Mouse (Mus musculus): ENCODE data around the gene Gm42742. TPM values are rescaled to one million over a fixed set of nuclear protein-coding genes. Genes with fewer than 3 reads are reported as not detected.

Gene Gm42742
- 7.4 to 42.0 TPM (median 30.9 TPM) in 4 replicates for total RNA-seq (2023)

DNA sequence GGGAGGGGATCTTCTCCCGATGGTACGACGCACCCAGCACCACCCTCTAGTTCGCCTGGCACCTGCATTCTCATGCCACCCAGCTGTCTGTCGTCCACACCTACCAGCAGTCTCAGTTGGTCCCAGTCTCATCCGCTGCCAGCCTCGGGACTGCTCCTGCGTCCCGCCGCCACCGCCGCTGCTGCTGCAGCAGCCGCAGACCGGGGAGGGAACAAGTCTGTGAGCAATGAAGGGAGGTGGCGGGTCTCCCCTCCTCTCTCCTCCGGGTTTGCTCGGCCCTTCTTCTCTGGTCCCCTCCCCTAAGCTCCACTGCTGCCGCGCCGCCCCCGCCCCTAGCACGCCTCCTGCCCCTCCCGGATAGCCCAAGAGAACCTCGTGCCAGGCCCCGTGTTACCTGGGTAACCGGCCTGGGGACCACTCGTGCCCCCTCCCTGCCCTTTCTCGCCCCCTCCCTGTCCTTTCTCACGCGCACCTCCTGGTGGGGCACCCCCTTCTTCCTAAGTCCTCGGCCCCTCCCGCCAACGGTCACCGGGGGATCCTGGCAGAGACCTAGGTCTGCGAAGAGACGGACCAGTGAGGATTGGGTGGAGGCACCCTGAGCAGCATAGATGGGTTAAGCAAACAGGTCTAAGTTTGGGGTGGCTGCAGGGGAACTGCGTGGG, at the start of gene Gm42742, which contains the start of gene Prrt2:
Gm42742 (minus strand) TSS at position 197 of the 662 bp plus-strand sequence.
Prrt2 (minus strand) TSS at position 311 of the 662 bp plus-strand sequence.

DNA sequence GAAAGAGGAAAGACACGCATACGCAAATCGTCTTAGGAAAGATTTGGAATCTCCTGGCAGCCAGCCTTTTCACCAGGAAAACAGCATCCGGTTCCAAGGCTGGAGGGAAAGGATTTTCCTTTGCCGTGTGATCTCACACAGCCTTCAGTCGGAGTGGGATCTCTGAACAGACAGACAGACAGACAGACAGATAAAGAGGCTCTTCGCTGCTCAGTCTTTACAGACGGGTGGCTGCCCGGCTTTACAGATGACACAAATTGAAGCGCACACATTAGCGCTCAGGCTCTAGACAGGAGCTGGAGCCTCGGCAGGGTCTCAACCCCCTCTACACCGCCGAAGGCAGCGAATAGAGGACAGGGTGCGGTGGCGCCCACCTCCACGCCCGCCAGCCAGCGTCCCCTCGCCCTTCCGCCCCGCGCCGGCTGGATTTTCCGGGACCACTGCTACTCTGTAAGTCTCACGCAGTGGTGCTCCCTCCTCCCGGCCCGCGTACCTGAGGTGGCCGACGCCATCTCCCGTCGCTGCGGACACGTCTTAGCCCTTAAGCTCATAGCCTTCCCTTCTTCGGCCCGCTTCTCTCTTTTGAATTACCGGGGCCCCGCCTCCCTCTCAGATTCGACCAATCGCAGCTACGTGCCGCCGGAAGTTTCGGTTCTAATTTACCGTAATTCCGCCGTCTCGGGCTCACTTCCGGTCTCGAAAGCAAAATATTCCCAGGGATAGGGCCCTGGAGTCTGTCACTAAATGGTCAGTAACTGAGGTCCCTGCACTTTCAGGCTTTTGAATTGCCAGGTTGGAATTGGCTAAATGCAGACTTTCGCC, 21.2 kb upstream of the Gm42742 start, which contains the start of gene Kif22:
Kif22 (minus strand) TSS at position 621 of the 822 bp plus-strand sequence.

DNA sequence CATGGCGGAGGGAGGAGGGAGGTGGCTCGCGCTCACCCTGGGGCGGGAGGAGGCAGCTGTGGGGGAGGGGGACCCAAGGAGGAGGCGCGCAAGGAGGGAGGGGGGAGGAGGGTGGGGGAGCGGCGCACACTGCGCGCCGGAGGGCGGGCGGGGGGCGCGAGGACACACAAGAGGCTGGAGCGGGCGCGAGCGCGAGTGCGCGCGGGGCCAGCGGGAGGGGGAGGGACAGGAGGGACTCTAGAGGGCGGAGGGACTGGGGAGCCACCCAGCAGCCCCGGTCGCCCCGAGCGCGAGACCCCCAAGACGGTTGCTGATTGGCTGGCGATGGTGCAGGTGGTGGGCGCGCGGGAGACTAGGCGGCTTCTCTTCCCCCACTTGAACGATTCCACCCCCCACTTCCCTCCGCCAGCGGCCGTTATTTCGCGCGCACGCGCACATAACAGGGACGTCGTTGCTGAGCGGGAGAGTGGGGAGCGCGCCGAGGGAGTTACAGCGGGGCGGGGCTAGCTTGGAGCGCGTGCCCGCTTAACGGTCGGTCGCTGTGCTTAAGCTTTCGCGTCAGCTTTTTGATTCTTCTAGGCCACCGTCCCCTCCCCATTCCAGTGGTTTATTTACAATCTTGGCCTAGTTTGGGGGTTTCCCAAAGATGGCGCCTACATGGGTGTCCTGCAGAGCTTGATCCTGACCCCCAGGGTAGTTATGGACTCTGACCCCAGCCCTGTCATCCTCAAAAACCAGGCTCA, 6.3 kb upstream of the Gm42742 start, which contains the start of gene Maz:
Maz (minus strand) TSS at position 54 of the 743 bp plus-strand sequence.

DNA sequence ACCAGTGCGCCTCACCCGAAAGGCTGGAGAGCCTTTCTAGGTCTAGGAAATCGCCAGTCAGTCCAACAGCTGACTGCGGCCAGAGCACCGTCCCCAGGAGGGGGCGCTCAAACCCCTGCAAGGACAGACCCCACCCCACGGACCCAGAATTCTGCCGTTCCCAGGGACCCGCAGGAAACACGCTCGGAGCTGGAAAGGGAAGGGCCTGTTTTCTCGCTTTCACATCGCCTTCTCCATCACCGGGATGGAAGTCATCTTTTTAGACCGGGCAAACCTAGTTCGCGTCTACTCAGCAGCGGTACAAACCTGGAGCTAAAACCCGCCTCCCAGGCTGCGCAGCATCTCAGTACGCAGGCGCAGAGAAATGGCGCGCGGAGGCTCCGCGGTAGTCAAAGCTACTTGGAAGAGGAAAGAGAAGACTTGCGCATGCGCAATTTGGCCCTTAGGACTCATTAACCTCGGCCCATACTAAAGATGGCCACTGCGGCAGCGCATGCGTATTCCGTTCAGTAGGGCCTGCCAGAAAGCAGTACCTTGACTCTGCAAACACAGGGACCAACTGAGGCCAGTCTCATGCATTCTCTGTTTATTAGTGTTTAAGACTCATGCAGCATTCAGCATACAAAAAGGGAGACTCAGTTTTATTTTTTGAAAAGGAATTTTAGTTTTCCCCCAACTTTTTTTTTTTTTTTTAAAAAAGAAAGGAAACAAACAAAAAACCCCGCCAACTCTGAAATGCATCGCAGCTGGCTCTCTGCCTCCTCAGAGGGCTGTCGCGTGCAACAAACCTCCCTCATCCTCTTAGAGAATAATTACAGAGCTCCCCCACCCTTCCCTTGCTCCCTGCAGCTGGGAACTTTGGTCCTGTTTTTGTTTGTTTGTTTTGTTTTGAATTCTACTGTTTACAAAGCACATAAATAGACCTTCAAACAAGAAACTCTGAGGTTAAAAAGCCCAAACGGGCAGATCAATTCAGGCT, 3.6 kb downstream of the Gm42742 start, which contains the start of gene Pagr1a:
Pagr1a (minus strand) TSS at position 382 of the 979 bp plus-strand sequence.

DNA sequence TGATC, 4.6 kb downstream of the Gm42742 start, which contains the start of gene Pagr1b:
Pagr1b (minus strand) TSS at position 4 of the 5 bp plus-strand sequence.

DNA sequence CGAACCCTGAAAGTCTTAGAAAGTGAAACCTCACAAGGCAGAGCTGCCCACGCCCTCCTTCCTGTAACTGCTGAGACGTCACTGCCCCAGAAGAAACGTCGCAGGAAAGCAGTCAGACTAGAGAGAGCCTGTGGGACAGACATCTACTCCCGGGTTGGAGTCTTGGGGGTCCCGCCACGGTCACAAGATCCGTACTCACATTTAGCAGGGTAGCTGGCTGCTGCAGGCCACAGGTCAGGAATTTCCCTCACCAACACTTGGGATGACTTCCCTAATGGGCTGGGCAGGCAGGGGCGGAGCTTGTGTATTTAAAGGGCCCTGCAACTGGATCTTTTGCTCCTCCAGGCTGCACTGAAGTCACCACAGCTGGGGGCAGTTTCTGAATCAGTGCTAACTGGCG, 6.6 kb downstream of the Gm42742 start, which contains the start of gene Mvp:
Mvp (minus strand) TSS at position 302 of the 400 bp plus-strand sequence.

DNA sequence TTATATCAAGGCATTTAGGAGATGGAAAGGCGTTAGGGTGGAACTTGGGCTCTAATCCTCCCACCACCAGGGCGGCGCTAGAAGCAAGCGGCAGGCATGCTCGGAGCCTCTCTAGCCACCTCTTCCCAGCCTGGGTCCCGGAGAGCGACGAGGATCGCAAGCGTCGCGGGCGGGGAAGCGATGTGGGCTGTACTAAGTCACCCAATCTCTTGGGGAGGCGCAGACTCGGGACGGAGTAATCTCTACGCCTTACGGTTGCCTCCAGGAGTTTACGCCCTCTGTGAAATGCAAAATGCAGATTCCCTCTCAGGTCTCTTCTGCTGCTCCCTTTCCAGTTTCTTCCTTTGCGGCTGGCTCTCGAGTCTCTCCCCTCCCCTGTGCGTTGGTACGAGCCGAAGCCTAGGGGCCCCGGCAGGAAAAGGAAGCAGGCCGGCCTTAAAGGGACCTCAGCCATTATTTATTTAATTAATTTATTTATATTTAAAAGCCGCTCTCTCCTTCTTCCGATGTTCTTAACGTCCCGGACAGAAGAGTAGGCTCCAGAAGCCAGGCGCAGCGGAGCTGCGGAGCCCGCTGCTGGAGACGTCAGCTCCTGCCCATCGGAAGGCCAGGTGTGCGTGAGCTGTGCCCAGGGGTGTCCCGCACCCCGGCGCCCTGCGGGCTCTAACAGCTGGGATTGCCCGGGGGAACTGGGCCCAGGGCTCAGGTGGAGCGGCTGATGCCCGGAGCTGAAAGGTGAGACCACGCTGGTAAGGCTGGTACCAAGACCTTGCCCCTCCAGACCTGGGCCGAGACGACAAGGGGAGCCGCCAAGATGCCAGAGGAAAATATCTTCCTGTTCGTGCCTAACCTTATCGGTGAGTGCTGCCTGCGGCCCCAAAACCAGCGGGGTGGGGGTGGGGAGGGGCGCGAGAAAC, 44.7 kb downstream of the Gm42742 start, which contains the start of gene Cdiptos:
Cdiptos (minus strand) TSS at position 149 of the 917 bp plus-strand sequence.

DNA sequence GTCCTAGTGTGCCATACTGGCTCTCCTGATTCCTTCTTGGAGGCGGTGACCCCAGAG, 45.2 kb downstream of the Gm42742 start, which contains the start of gene Cdipt:
Cdipt (plus strand) TSS at position 22 of the 57 bp plus-strand sequence.

Other genes with a start within 250 kb of the Gm42742 start
- gene Ypel3, start 244.1 kb downstream of the Gm42742 start, total RNA-seq (2023) = 220 to 232 TPM (median 230 TPM) in 4 replicates
- gene Tbx6, start 239.6 kb downstream of the Gm42742 start, total RNA-seq (2023) = 7.8 to 8.8 TPM (median 8.4 TPM) in 4 replicates
- gene Ppp4c, start 228.6 kb downstream of the Gm42742 start, total RNA-seq (2023) = 252 to 268 TPM (median 266 TPM) in 4 replicates
- 0.33 TPM in 1 of 4 replicates, not detected in the others for gene Fam57b, start 223.4 kb downstream of the Gm42742 start, total RNA-seq (2023)
- gene 4930451I11Rik, start 189.5 kb downstream of the Gm42742 start, total RNA-seq (2023) = not detected in 4 replicates
- gene Doc2a, start 173.7 kb downstream of the Gm42742 start, total RNA-seq (2023) = not detected in 4 replicates
- 20.9 to 32.3 TPM (median 26.0 TPM) in 4 replicates for gene Hirip3, start 159.1 kb downstream of the Gm42742 start, total RNA-seq (2023)
- gene Ino80e, start 158.7 kb downstream of the Gm42742 start, total RNA-seq (2023) = 78.5 to 88.5 TPM (median 82.9 TPM) in 4 replicates
- gene Taok2, start 136.4 kb downstream of the Gm42742 start, total RNA-seq (2023) = 79.8 to 90.3 TPM (median 84.2 TPM) in 4 replicates
- gene Tmem219, start 98.2 kb downstream of the Gm42742 start, total RNA-seq (2023) = 37.9 to 43.4 TPM (median 42.2 TPM) in 4 replicates
- gene Kctd13, start 92.2 kb downstream of the Gm42742 start, total RNA-seq (2023) = 39.8 to 42.9 TPM (median 41.8 TPM) in 4 replicates
- not detected in 4 replicates for gene Asphd1, start 71.5 kb downstream of the Gm42742 start, total RNA-seq (2023)
- 4.0 to 6.6 TPM (median 5.4 TPM) in 4 replicates for gene Sez6l2, start 70.5 kb downstream of the Gm42742 start, total RNA-seq (2023)
- gene Cdipt, start 45.2 kb downstream of the Gm42742 start, total RNA-seq (2023) = 62.8 to 64.5 TPM (median 64.2 TPM) in 4 replicates
- 0.39 to 2.0 TPM (median 0.92 TPM) in 4 replicates for gene Cdiptos, start 45.0 kb downstream of the Gm42742 start, total RNA-seq (2023)
- 40.5 to 49.3 TPM (median 44.5 TPM) in 4 replicates for gene Mvp, start 6.5 kb downstream of the Gm42742 start, total RNA-seq (2023)
- gene Pagr1b, start 4.6 kb downstream of the Gm42742 start, total RNA-seq (2023) = 3.2 to 10.6 TPM (median 8.7 TPM) in 3 of 4 replicates, not detected in the other
- 10.5 to 44.7 TPM (median 14.2 TPM) in 4 replicates for gene Pagr1a, start 3.7 kb downstream of the Gm42742 start, total RNA-seq (2023)
- 1.4 to 2.1 TPM (median 1.8 TPM) in 3 of 4 replicates, not detected in the other for gene Prrt2, start 114 bp upstream of the Gm42742 start, total RNA-seq (2023)
- gene Maz, start 5.9 kb upstream of the Gm42742 start, total RNA-seq (2023) = 210 to 225 TPM (median 222 TPM) in 4 replicates
- gene Kif22, start 21.4 kb upstream of the Gm42742 start, total RNA-seq (2023) = 1.3 to 3.1 TPM (median 2.1 TPM) in 4 replicates
- 0.98 to 4.6 TPM (median 1.9 TPM) in 3 of 4 replicates, not detected in the other for gene Zg16, start 66.2 kb upstream of the Gm42742 start, total RNA-seq (2023)
- 51.6 to 60.7 TPM (median 59.8 TPM) in 4 replicates for gene AI467606, start 70.3 kb upstream of the Gm42742 start, total RNA-seq (2023)
- 0.37 TPM in 1 of 4 replicates, not detected in the others for gene Qprt, start 101.1 kb upstream of the Gm42742 start, total RNA-seq (2023)
- gene Spn, start 116.7 kb upstream of the Gm42742 start, total RNA-seq (2023) = 5.3 to 6.6 TPM (median 5.9 TPM) in 4 replicates
- 69.5 to 80.2 TPM (median 75.6 TPM) in 4 replicates for gene Cd2bp2, start 175.0 kb upstream of the Gm42742 start, total RNA-seq (2023)
- 49.9 to 72.7 TPM (median 65.7 TPM) in 4 replicates for gene Tbc1d10b, start 187.4 kb upstream of the Gm42742 start, total RNA-seq (2023)
- 4.1 to 8.2 TPM (median 5.3 TPM) in 4 replicates for gene Mylpf, start 187.8 kb upstream of the Gm42742 start, total RNA-seq (2023)
- 8.8 to 11.3 TPM (median 10.0 TPM) in 4 replicates for gene Zfp553, start 212.0 kb upstream of the Gm42742 start, total RNA-seq (2023)
- gene Sept1, start 212.0 kb upstream of the Gm42742 start, total RNA-seq (2023) = 398 to 439 TPM (median 400 TPM) in 4 replicates
- gene Zfp771, start 223.2 kb upstream of the Gm42742 start, total RNA-seq (2023) = 11.6 to 23.5 TPM (median 13.5 TPM) in 4 replicates
- 14.3 to 19.5 TPM (median 15.7 TPM) in 4 replicates for gene Dctpp1, start 239.6 kb upstream of the Gm42742 start, total RNA-seq (2023)

Data from B cell, adult 62 days (primary cell).